8 mouse cellular contexts compared by ENCODE assay signal in genomic region chr3:149518928-149519574, GRCm38 (mm10).
DNase-seq lines count a peak whose midpoint lies in the region; ATAC-seq and TF ChIP-seq lines count a peak whose summit lies in the region.

No protein-coding gene starts in this region.

- H3K4me3 ChIP-seq in heart, adult 2 months: peak overlapping the region; percentile 28; the same call in 1 of the 2 replicates
- H3K4me3 ChIP-seq in forebrain, embryonic 12.5 days (replicated peaks): peak overlapping the region; percentile 41
- peak overlapping the region; percentile 5; the same call in 1 of the 2 replicates for H3K4me3 ChIP-seq in liver, embryonic 12.5 days
- peak overlapping the region; percentile 35 for H3K4me3 ChIP-seq in stomach, embryonic 14.5 days (ENCODE audit: low read depth, low read length)

- WGBS in heart, adult 2 months: 16% methylated on average over 27 of the region's 27 CpGs
- WGBS in forebrain, embryonic 12.5 days: 2% methylated on average over 27 of the region's 27 CpGs
- WGBS in liver, embryonic 12.5 days (ENCODE audit: insufficient replicate concordance): 10% methylated on average over 27 of the region's 27 CpGs
- WGBS in stomach, embryonic 14.5 days: 4% methylated on average over 27 of the region's 27 CpGs

- peak; percentile 76 for ATAC-seq in forebrain, embryonic 12.5 days (ENCODE audit: low FRiP score)
- no peak for ATAC-seq in liver, embryonic 12.5 days
- no peak for ATAC-seq in stomach, embryonic 14.5 days (ENCODE audit: insufficient number of reproducible peaks, insufficient read depth, low FRiP score, low read depth)

- no peaks in the 10 kb centered on the region for H3K4me1 ChIP-seq in heart, adult 2 months (ENCODE audit: control insufficient read depth, insufficient read depth, low read length)
- peaks cover 18% of the 10 kb centered on the region for H3K4me1 ChIP-seq in forebrain, embryonic 12.5 days
- H3K4me1 ChIP-seq in liver, embryonic 12.5 days: no peaks in the 10 kb centered on the region
- H3K4me1 ChIP-seq in stomach, embryonic 14.5 days (ENCODE audit: control insufficient read depth, insufficient read depth, low read length): no peaks in the 10 kb centered on the region

- peak overlapping the region; percentile 73 for H3K4me2 ChIP-seq in forebrain, embryonic 12.5 days
- peak overlapping the region; percentile 50 for H3K4me2 ChIP-seq in liver, embryonic 12.5 days
- H3K4me2 ChIP-seq in stomach, embryonic 14.5 days (replicated peaks; ENCODE audit: low read depth, low read length): peak overlapping the region; percentile 86

- no peaks in the 10 kb centered on the region for H3K36me3 ChIP-seq in heart, adult 2 months (ENCODE audit: control insufficient read depth, insufficient read depth, low read length)
- H3K36me3 ChIP-seq in forebrain, embryonic 12.5 days (replicated peaks): no peaks in the 10 kb centered on the region
- no peaks in the 10 kb centered on the region for H3K36me3 ChIP-seq in liver, embryonic 12.5 days
- H3K36me3 ChIP-seq in stomach, embryonic 14.5 days (ENCODE audit: control insufficient read depth, insufficient read depth, low read length): no peaks in the 10 kb centered on the region

- H3K9ac ChIP-seq in heart, adult 2 months (ENCODE audit: low read depth, low read length): no peak overlapping the region
- H3K9ac ChIP-seq in forebrain, embryonic 12.5 days: peak overlapping the region; percentile 44
- no peak overlapping the region for H3K9ac ChIP-seq in liver, embryonic 12.5 days
- no peak overlapping the region; the same call in 1 of the 2 replicates for H3K9ac ChIP-seq in stomach, embryonic 14.5 days (replicated peaks; ENCODE audit: low read depth, low read length)

- no peak for TF ChIP-seq CTCF in heart, adult 2 months (IDR thresholded peaks at IDR 0.05)

- no peaks in the 10 kb centered on the region for H3K27me3 ChIP-seq in heart, adult 2 months (ENCODE audit: control insufficient read depth, insufficient read depth, low read length)
- H3K27me3 ChIP-seq in forebrain, embryonic 12.5 days: peaks cover 16% of the 10 kb centered on the region; the same call in 1 of the 2 replicates
- H3K27me3 ChIP-seq in liver, embryonic 12.5 days (replicated peaks): peaks cover 33% of the 10 kb centered on the region
- no peaks in the 10 kb centered on the region for H3K27me3 ChIP-seq in stomach, embryonic 14.5 days (ENCODE audit: control insufficient read depth, insufficient read depth, low read length)

- no peaks in the 10 kb centered on the region for H3K9me3 ChIP-seq in forebrain, embryonic 12.5 days
- H3K9me3 ChIP-seq in liver, embryonic 12.5 days (replicated peaks): no peaks in the 10 kb centered on the region
- H3K9me3 ChIP-seq in stomach, embryonic 14.5 days (ENCODE audit: control insufficient read depth, low read depth, low read length): no peaks in the 10 kb centered on the region

- no peak for TF ChIP-seq EP300 in heart, adult 2 months (IDR thresholded peaks at IDR 0.05; ENCODE audit: insufficient read depth, low read depth, low read length)

- DNase-seq in heart, adult 2 months: no peak
- no peak for DNase-seq in heart, postnatal 25 days (ENCODE audit: low spot score)
- peak; percentile 30 for DNase-seq in Muller cell, postnatal 12 days (ENCODE audit: inconsistent ontology term)
- no peak for DNase-seq in adrenal gland, postnatal 10 days
- no peak for DNase-seq in urinary bladder, postnatal 25 days (ENCODE audit: low spot score)

- intact Hi-C loops in heart, adult 2 months (cut with DNase I): no loop called here
- intact Hi-C loops in heart, postnatal 25 days (cut with DNase I): no loop called here

- no peaks in the 10 kb centered on the region for H3K79me2 ChIP-seq in heart, adult 2 months (replicated peaks; ENCODE audit: control insufficient read depth, insufficient read depth, low read length)

- H3K27ac ChIP-seq in heart, adult 2 months: no peak overlapping the region
- no peak overlapping the region for H3K27ac ChIP-seq in forebrain, embryonic 12.5 days
- no peak overlapping the region for H3K27ac ChIP-seq in liver, embryonic 12.5 days
- H3K27ac ChIP-seq in stomach, embryonic 14.5 days (ENCODE audit: low read length): no peak overlapping the region

- TF ChIP-seq POLR2A in heart, adult 2 months (IDR thresholded peaks at IDR 0.05; ENCODE audit: insufficient read depth, low read depth, low read length): no peak
